Mouse (Mus musculus) midbrain, embryonic 13.5 days (tissue): Measurements from ENCODE around the gene Gm20075. TPM values are rescaled to one million over a fixed set of nuclear protein-coding genes. Genes with fewer than 3 reads are reported as not detected.
A peak's percentile ranks its signal among the peaks of the same experiment; 100 is the strongest.

Experiments
- ATAC-seq: fragments of 200-750 bp; cut with Nextera tagmentation; 2 replicates; pipeline ENCODE4 v1.8.0; 2017; ENCODE audit warnings: mild to moderate bottlenecking, moderate TSS enrichment, moderate library complexity
- H3K27ac ChIP-seq: fragments of 300-500 bp; sonication (generic); 2 replicates; pipeline ENCODE4 v1.5.1; 2015; ENCODE audit warnings: inconsistent platforms, mild to moderate bottlenecking, moderate library complexity
- H3K27me3 ChIP-seq: fragments of 300-500 bp; sonication (generic); 2 replicates; pipeline ENCODE4 v1.6.1; 2015; ENCODE audit warnings: mild to moderate bottlenecking, inconsistent platforms
- H3K36me3 ChIP-seq: fragments of 300-500 bp; sonication (generic); 2 replicates; pipeline ENCODE4 v1.6.1; 2015; ENCODE audit warnings: mild to moderate bottlenecking, inconsistent platforms
- H3K4me1 ChIP-seq: fragments of 300-500 bp; sonication (generic); replicated peaks from 2 replicates; pipeline ENCODE4 v1.6.1; 2015; ENCODE audit warnings: inconsistent platforms
- H3K4me2 ChIP-seq: fragments of 300-500 bp; sonication (generic); replicated peaks from 2 replicates; pipeline ENCODE4 v1.6.1; 2015; ENCODE audit warnings: moderate library complexity, mild to moderate bottlenecking, inconsistent platforms
- H3K4me3 ChIP-seq: fragments of 300-500 bp; sonication (generic); replicated peaks from 2 replicates; pipeline ENCODE4 v1.5.1; 2015; ENCODE audit warnings: mild to moderate bottlenecking, inconsistent platforms
- H3K9ac ChIP-seq: fragments of 300-500 bp; sonication (generic); replicated peaks from 2 replicates; pipeline ENCODE4 v1.6.1; 2015; ENCODE audit warnings: mild to moderate bottlenecking, inconsistent platforms
- H3K9me3 ChIP-seq: fragments of 300-500 bp; sonication (generic); 2 replicates; pipeline ENCODE4 v1.6.1; 2016; ENCODE audit warnings: mild to moderate bottlenecking, inconsistent platforms
- WGBS: fragments of 180-500 bp; shearing (Covaris S2); methylation state at CpG from one replicate; pipeline ENCODE4 v1.1.7; 2015; 5-methylcytosine and 5-hydroxymethylcytosine counted together
- polyA plus RNA-seq: library from polyadenylated mRNA; unstranded; fragments of >200 nt; fragmentation: Nextera tagmentation; extraction: Ambion mirVana; gene quantifications from 2 replicates; pipeline ENCODE4 v1.2.1, GENCODE M21; 2015

Gene Gm20075
- polyA plus RNA-seq, 1 experiment from 2014 or later = 32.5 TPM

DNA sequence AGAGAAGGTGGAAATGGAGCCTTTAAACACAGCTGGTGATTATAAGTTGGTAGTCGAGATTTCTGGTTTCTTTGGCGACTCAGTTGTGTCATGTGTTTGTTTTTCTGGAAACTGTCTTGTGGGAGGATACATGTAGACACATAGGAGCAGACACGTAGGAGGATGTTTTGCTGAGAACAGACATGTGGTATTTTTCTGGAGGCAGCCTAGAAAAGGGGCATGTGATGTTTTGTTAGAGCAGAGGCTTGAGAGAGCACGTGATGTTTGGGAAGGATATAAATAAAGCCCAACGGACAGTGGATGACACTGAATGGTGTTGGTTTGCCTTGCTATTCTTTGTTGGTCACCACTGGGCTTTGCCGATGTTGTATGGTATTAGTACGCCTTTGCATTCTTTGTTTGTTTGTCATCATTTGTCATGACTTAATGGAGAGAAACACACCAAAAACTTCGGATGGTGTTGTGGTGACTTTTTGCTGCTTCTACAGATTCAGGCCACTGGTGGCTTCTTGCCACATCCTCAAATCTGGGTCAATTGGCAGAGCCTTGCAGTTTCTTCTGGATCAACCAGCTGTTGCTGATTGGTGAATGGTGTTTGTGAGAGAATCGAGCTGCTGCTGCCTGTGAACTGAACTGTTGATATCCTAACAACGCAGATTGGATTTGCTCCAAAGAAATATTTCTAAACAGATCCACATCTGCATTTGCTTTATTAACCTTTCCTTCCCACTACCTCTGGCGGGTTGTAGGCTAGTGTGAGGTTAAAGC lies 40.7 kb downstream of the Gm20075 start:
- ATAC-seq = no peak
- no peak overlapping the region for H3K4me3 ChIP-seq
- no peaks in the 10 kb centered on the region for H3K27me3 ChIP-seq
- no peaks in the 10 kb centered on the region for H3K9me3 ChIP-seq
- no peaks in the 10 kb centered on the region for H3K36me3 ChIP-seq
- no peak overlapping the region for H3K27ac ChIP-seq
- 88% methylated on average over 11 of the region's 11 CpGs for WGBS
- H3K9ac ChIP-seq = no peak overlapping the region
- H3K4me1 ChIP-seq = 0 out of 2 replicates have a peak, but pooled peaks cover 4% of the 10 kb centered on the region
- H3K4me2 ChIP-seq = no peak overlapping the region

- no peaks in the 10 kb centered on the region for H3K9me3 ChIP-seq
- H3K36me3 ChIP-seq = no peaks in the 10 kb centered on the region
- H3K4me3 ChIP-seq = no peak overlapping the region
- H3K27me3 ChIP-seq = no peaks in the 10 kb centered on the region
- 87% methylated on average over 1 of the region's 1 CpGs for WGBS
- no peak overlapping the region for H3K9ac ChIP-seq
- no peak overlapping the region for H3K4me2 ChIP-seq
- no peaks in the 10 kb centered on the region for H3K4me1 ChIP-seq
- ATAC-seq = no peak
- no peak overlapping the region for H3K27ac ChIP-seq
These were observed 41.6 kb downstream of the Gm20075 start for GRCm38 (mm10) chr13:96039536-96039935.

DNA sequence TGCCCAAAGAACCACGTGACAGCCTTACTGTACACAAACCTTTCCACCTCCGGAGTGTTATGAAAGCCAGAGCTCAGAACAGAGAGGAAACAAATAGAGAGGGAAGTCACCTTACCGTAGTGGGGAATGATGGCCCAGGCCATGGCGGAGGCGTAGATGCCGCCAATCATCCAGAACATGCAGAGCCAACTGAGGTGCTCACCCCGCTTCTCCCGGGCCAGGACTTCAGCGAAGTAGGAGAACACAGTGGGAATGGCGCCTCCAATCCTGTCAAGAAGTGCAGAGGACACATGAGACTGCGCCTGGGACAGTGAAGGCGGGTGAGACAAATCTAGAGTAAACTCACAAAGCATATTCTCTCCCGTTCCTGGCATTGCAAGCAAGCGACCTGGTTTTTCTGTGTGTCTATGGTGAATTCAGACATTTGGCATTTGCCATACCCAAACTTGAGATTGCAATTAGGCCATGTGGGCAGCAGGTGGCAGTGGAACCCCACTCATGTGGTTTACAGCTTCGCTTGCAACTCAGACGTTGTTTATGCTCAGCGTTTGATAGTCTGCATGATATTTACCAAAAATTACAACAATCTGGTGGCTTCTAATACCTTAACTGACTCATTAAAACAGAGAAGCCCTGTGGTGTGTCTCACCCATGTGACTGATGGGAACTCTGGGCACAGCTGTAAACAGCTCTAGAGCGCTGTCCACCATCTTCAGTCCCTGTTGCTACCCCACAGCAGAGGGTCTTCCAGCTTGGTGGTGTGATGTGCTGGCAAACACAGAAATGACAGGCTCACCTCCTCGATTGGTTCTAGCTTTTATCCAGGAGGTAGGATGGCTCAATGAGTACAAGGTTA lies 50.6 kb downstream of the Gm20075 start:
- H3K27ac ChIP-seq = no peak overlapping the region
- H3K27me3 ChIP-seq = no peaks in the 10 kb centered on the region
- H3K9ac ChIP-seq = no peak overlapping the region
- H3K36me3 ChIP-seq = no peaks in the 10 kb centered on the region
- H3K9me3 ChIP-seq = no peaks in the 10 kb centered on the region
- no peak overlapping the region for H3K4me3 ChIP-seq
- 0 out of 2 replicates have a peak, but pooled peaks have one; percentile 17 for ATAC-seq
- H3K4me2 ChIP-seq = no peak overlapping the region
- no peaks in the 10 kb centered on the region for H3K4me1 ChIP-seq
- 62% methylated on average over 19 of the region's 19 CpGs for WGBS

Other genes with a start within 250 kb of the Gm20075 start
- gene Iqgap2, start 189.5 kb downstream of the Gm20075 start, polyA plus RNA-seq = 6.2 and 7.4 TPM in 2 replicates
- gene Gm17190, start 678 bp upstream of the Gm20075 start, polyA plus RNA-seq = not detected in 2 replicates
- gene Sv2c, start 51.2 kb upstream of the Gm20075 start, polyA plus RNA-seq = 2.8 and 3.4 TPM in 2 replicates